Mouse (Mus musculus) left cerebral cortex, adult 8-10 months (tissue): ENCODE measurements at regions not wholly inside any gene's neighbourhood (a gene's known extent, or its start where the extent isn't known, plus 50 kb on each side); places are given as distances from the start of the nearest gene placed in this dataset.

Source experiments
- DNase-seq, 2 experiments: peaks; one replicate each; pipeline ENCODE4 v3.0.0; 2022; ENCODE audit warnings: low spot score in 2 of 2
- microRNA-seq, 2 experiments: library from miRNA; unstranded; fragments of <30 nt; microRNA quantifications; one replicate each; pipeline ENCODE4 v1.2.0; 2022

GRCm38 (mm10) chr3:33306169-33306568 lies 163.1 kb upstream of the Pex5l start:
- DNase-seq: no peak

- no peak for DNase-seq
Observed at GRCm38 (mm10) chr3:33305756-33306155, 162.7 kb upstream of the Pex5l start.

GRCm38 (mm10) chr3:33262797-33263196 lies 119.8 kb upstream of the Pex5l start:
- DNase-seq: no peak

GRCm38 (mm10) chr3:33219271-33220065 lies 76.4 kb upstream of the Pex5l start:
- DNase-seq: no peak

GRCm38 (mm10) chr3:33218291-33218690 lies 75.2 kb upstream of the Pex5l start:
- no peak for DNase-seq

GRCm38 (mm10) chr3:33217360-33218034 lies 74.5 kb upstream of the Pex5l start:
- no peak for DNase-seq

- no peak for DNase-seq
Observed at GRCm38 (mm10) chr3:33211224-33211817, 68.3 kb upstream of the Pex5l start.

Small RNA genes in the stretch of these regions (microRNA-seq; reads per million reads assigned to microRNA genes)
- 0 reads per million in 2 experiments for gene Gm27974
